In the genomic region with DNA sequence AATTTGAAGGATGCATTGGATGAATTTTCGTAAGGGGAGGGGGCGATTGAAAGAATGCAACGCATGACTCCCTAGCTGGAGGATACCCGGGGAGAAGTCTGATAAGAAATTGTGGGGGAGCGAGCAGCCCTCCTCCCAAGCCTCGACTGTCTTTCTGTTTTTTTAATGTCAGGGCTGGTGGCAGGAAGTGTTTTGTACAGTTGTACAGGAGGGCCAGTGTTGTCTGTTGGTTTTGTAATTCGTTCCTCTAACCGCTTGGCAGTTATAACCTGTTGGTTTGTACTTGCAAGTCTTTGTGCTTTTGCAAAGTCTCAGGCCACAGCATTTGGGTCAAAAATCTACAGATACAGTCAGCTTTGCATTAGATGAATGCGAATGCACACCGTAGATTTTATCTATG, we compare ENCODE assay signal across 7 mouse cellular contexts. TPM values are rescaled to one million over a fixed set of nuclear protein-coding genes. Genes with fewer than 3 reads are reported as not detected.
A peak's percentile ranks its signal among the peaks of the same experiment; 100 is the strongest.
DNase-seq lines count a peak whose midpoint lies in the region; ATAC-seq and TF ChIP-seq lines count a peak whose summit lies in the region.

No protein-coding gene starts in this region.

- H3K4me2 ChIP-seq in forebrain, embryonic 13.5 days: peak overlapping the region; percentile 89
- peak overlapping the region; percentile 99 for H3K4me2 ChIP-seq in liver, embryonic 13.5 days

- no peak for TF ChIP-seq CTCF in spleen, adult 2 months (IDR thresholded peaks at IDR 0.05; ENCODE audit: extremely low read depth, insufficient read depth, insufficient read length, insufficient replicate concordance)
- no peak for TF ChIP-seq CTCF in thymus, adult 2 months (IDR thresholded peaks at IDR 0.05; ENCODE audit: borderline replicate concordance, control insufficient read depth, extremely low read depth, insufficient read depth, low read length, poor library complexity)

- H3K4me1 ChIP-seq in spleen, adult 2 months (ENCODE audit: control insufficient read depth, insufficient read depth, insufficient read length): peaks cover 9% of the 10 kb centered on the region; the same call in 1 of the 2 replicates
- peaks cover 25% of the 10 kb centered on the region for H3K4me1 ChIP-seq in forebrain, embryonic 13.5 days
- peaks cover 50% of the 10 kb centered on the region for H3K4me1 ChIP-seq in liver, embryonic 13.5 days (replicated peaks)
- peaks cover 26% of the 10 kb centered on the region for H3K4me1 ChIP-seq in thymus, adult 2 months (replicated peaks; ENCODE audit: control insufficient read depth, insufficient read depth, low read length)

- no peak for ATAC-seq in forebrain, embryonic 13.5 days
- no peak for ATAC-seq in liver, embryonic 13.5 days (ENCODE audit: low read depth)

- H3K27ac ChIP-seq in spleen, adult 2 months (ENCODE audit: insufficient read depth, low read length): peak overlapping the region; percentile 77
- H3K27ac ChIP-seq in forebrain, embryonic 13.5 days: peak overlapping the region; percentile 90; the same call in 1 of the 2 replicates
- H3K27ac ChIP-seq in liver, embryonic 13.5 days: peak overlapping the region; percentile 66
- H3K27ac ChIP-seq in thymus, adult 2 months (ENCODE audit: control insufficient read depth, insufficient read depth, low read length): peak overlapping the region; percentile 88

- no peak for TF ChIP-seq POLR2A in spleen, adult 2 months (IDR thresholded peaks at IDR 0.05; ENCODE audit: low read depth, low read length)
- no peak for TF ChIP-seq POLR2A in thymus, adult 2 months (IDR thresholded peaks at IDR 0.05; ENCODE audit: control insufficient read depth, extremely low read depth, insufficient read depth, low read length, poor library complexity)

- peak overlapping the region; percentile 80 for H3K4me3 ChIP-seq in spleen, adult 2 months (ENCODE audit: extremely low read depth, insufficient read depth, insufficient read length)
- peak overlapping the region; percentile 91 for H3K4me3 ChIP-seq in forebrain, embryonic 13.5 days
- H3K4me3 ChIP-seq in liver, embryonic 13.5 days (replicated peaks): peak overlapping the region; percentile 77
- peak overlapping the region; percentile 92 for H3K4me3 ChIP-seq in thymus, adult 2 months (ENCODE audit: control insufficient read depth, insufficient read depth, low read length)

- H3K27me3 ChIP-seq in spleen, adult 2 months (ENCODE audit: control insufficient read depth, insufficient read depth, low read length): no peaks in the 10 kb centered on the region
- no peaks in the 10 kb centered on the region for H3K27me3 ChIP-seq in forebrain, embryonic 13.5 days
- H3K27me3 ChIP-seq in liver, embryonic 13.5 days: no peaks in the 10 kb centered on the region
- H3K27me3 ChIP-seq in thymus, adult 2 months (ENCODE audit: control insufficient read depth, insufficient read depth, low read length): no peaks in the 10 kb centered on the region

- peak overlapping the region; percentile 86 for H3K9ac ChIP-seq in forebrain, embryonic 13.5 days
- peak overlapping the region; percentile 76 for H3K9ac ChIP-seq in liver, embryonic 13.5 days

- H3K9me3 ChIP-seq in forebrain, embryonic 13.5 days (replicated peaks): no peaks in the 10 kb centered on the region
- no peaks in the 10 kb centered on the region for H3K9me3 ChIP-seq in liver, embryonic 13.5 days (replicated peaks)

- no peak for DNase-seq in spleen, adult 2 months (ENCODE audit: low read depth in 1 of 2, low spot score in 2 of 2)
- no peak for DNase-seq in spleen, postnatal 14 days (ENCODE audit: low spot score in 2 of 2)
- no peak for DNase-seq in liver, embryonic 13.5 days
- peak; percentile 45 for DNase-seq in thymus, adult 2 months
- no peak for DNase-seq in retina, postnatal 1 day
- no peak for DNase-seq in adipocyte (ENCODE audit: low spot score)

- H3K36me3 ChIP-seq in spleen, adult 2 months (ENCODE audit: control insufficient read depth, insufficient read depth, low read length): no peaks in the 10 kb centered on the region
- H3K36me3 ChIP-seq in forebrain, embryonic 13.5 days (ENCODE audit: poor library complexity, severe bottlenecking): no peaks in the 10 kb centered on the region
- H3K36me3 ChIP-seq in liver, embryonic 13.5 days: no peaks in the 10 kb centered on the region
- no peaks in the 10 kb centered on the region for H3K36me3 ChIP-seq in thymus, adult 2 months (ENCODE audit: control insufficient read depth, insufficient read depth, low read length)

- WGBS in spleen, adult 2 months: 3% methylated on average over 10 of the region's 10 CpGs
- WGBS in forebrain, embryonic 13.5 days: 25% methylated on average over 10 of the region's 10 CpGs
- 8% methylated on average over 10 of the region's 10 CpGs for WGBS in liver, embryonic 13.5 days (ENCODE audit: insufficient replicate concordance)
- WGBS in thymus, adult 2 months: under 1% methylated on average over 10 of the region's 10 CpGs

RNA-seq across cellular contexts. Expression of gene Elovl5, which starts 1.0 kb away (rescaled TPM):
- polyA plus RNA-seq in spleen, adult 2 months (2012; rRNA removed): 29.8 and 32.4 TPM in 2 replicates
- polyA plus RNA-seq in forebrain, embryonic 13.5 days (2015; fragmentation: Nextera tagmentation; extraction: Ambion mirVana): 60.9 and 61.6 TPM in 2 replicates
- polyA plus RNA-seq in liver, embryonic 13.5 days (2015; fragmentation: Nextera tagmentation; extraction: Ambion mirVana): 21.2 and 25.7 TPM in 2 replicates
- 74.0 and 79.6 TPM in 2 replicates for polyA plus RNA-seq in thymus, adult 2 months (2012; rRNA removed)
